Mouse (Mus musculus) G1E-ER4 (cell line): ENCODE data around the gene Irx3. TPM values are rescaled to one million over a fixed set of nuclear protein-coding genes. Genes with fewer than 3 reads are reported as not detected.

ENCODE experiments used
- GATA1 ChIP-seq: IDR thresholded peaks from one replicate; pipeline ENCODE4 v1.8.0; 2012; ENCODE audit warnings: low read length, inconsistent platforms
- polyA plus RNA-seq: library from polyadenylated mRNA; stranded (reverse); fragments of >175 nt; gene quantifications from 2 replicates; pipeline ENCODE4 v1.2.3, GENCODE M21; 2012

The Irx3 gene
- polyA plus RNA-seq, 1 experiment, result not detected

GRCm38 (mm10) chr8:91804403-91805253 is 2.8 kb upstream of the Irx3 start:
- TF ChIP-seq GATA1, result no peak

DNA sequence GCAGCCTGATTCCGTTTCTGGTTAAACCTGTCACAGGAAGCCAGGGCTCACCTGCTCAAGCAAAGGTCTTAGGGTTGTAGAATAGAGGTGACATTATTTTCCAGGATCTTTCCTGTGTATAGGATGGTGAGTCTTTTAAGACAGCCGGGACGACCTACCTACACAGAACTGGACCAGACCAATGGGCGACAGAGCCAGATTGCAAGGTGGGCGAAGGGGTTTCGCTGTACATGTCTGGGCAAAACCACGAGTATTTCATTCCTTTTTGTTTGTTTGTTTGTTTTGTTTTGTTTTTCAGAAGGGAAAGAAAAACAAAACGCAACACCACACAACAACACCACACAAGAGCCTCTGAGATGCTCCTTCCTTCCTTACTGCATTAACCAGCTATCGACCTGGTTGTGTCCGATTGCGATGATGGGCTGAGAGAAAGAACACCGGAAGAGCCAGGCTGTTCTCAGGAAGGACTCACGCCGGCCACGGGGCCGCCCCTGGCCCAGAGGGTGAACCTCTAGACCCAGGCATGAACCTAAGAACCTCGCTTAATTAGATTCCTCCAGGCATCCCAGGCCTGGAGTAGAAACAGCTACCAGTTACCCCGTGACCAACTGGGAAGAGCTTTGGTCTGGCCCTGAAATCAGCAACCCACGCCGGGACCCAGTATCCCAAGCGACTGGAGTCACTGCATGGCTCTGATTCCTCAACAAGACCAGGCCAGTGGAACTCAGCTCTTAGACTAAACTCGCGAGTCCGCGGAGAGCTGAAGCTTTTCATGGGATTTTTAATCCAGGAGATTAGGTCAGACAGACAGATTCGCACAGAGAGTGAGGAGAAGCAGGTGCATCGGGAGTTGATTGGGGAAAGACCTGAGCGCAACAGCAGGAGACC is 1.9 kb upstream of the Irx3 start:
- no peak for TF ChIP-seq GATA1

DNA sequence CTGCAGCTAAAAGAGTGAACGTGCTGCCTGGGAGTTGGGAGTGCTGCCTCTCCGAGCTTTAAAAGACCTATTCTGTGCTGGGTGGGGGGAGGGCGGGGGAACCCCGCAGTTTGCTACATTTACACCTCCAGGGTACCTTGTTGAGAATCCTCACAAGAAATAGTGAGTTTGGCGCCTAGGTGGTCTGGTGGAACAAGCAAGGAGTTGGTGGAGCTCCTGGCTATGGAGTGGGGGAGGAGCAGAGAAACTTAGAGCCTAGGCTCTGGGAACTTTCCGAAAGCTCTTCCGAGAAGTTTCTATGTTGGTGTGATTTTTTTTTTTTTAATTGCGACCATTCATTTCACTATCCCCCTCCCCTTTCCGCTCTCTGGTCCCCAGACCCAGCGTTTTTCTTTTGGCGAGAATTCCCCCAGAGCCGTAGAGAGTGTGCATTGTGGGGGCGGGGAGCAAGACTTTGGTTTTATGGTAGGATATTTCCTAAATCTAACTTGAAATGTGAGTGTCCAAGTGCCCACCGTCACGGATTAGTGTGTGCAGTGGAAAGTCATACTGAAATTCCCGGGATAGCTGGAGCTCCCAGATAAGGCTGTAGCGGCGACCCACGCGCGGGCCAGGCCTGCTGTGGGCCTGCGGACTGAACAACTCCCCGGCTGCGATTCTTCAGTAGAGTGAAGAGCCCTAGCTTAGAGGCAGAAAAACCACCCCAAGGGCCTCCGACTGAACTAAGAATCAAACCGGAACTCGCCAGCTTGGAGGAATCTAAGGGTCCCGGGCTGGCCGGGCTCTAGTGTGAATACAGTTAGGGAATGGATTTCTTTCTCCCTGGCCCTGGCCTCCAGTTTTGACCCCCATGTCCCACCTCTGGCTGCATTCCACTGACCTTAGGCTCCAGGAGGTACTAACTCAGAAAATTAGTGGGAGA is 795 bp upstream of the Irx3 start:
- TF ChIP-seq GATA1, result no peak

GRCm38 (mm10) chr8:91801241-91801811 is 541 bp downstream of the Irx3 start:
- TF ChIP-seq GATA1, result no peak

- no peak for TF ChIP-seq GATA1
Observed at GRCm38 (mm10) chr8:91800523-91801240, 1.2 kb downstream of the Irx3 start.

DNA sequence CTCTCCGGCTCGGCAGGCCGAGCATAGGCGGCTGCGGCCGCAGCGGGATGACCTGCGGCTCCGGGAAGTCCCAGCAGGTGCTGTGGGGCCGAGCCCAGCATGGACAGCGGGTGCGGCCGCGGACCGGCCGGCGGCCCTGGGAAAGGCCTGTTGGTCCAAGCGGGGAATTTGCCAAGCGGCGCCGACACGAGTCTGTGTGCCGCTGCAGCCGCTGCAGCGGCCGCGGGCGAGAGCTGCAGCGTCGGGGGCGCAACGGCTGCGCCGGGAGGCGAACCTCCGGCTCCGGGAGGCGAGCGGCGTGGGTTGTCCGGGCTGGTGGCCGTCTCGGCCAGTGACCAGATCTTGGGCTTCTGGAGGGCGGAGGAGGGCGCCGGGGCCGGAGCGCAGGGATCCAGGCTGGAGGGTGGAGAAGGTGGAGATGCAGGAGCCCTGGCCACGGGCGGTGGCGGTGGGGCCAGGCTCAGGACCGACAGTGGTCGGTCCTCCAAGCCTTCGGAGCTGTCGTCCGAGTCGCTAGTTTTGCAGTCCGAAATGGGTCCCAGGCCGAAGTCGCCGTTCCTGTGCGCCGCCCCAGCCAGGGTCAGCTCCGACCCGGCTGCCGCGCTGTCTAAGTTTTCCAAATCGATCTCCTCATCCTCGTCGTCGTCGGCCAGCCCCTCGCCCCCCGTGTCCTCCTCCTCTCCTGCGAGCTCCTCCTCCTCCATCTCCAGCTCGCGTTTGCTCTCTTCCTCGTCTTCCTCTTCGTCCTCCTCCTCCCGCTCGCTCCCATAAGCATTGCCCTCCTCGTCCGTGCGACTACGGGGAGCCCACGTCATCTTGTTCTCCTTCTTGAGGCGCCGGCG is 2.0 kb downstream of the Irx3 start:
- TF ChIP-seq GATA1, result no peak

DNA sequence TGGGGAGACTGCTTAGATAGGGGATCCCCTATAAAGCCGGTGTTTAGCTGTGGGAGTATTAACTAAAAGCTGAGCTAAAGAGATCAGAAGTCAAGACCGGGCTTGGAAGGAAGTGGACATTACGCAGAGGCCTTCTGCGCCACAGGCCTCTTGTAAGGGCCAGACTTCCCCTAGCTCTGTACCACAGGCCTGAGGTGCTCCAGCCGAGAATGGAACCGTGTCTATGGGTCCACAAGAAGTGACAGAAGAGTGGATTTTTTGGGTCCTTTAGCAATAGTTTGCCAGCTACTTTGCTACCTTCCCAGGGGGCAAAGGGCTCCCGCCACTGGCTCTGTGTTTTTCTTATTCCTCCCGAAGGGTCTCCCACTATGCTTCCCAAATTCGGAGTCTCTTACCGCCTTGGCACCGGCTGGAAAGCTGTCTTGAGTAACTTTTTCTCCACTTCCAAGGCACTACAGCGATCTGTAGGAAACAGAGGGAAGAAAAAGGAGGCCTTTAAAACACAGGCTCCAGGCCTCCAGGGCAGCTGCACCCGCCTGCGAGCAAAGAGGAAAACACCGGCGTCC is 2.8 kb downstream of the Irx3 start:
- TF ChIP-seq GATA1, result no peak

- TF ChIP-seq GATA1, result no peak
Observed at GRCm38 (mm10) chr8:91797626-91798271, 4.1 kb downstream of the Irx3 start.

- no peak for TF ChIP-seq GATA1
Observed at GRCm38 (mm10) chr8:91793846-91794245, 8.0 kb downstream of the Irx3 start.

- TF ChIP-seq GATA1, result no peak
Observed at GRCm38 (mm10) chr8:91787194-91787895, 14.5 kb downstream of the Irx3 start.

DNA sequence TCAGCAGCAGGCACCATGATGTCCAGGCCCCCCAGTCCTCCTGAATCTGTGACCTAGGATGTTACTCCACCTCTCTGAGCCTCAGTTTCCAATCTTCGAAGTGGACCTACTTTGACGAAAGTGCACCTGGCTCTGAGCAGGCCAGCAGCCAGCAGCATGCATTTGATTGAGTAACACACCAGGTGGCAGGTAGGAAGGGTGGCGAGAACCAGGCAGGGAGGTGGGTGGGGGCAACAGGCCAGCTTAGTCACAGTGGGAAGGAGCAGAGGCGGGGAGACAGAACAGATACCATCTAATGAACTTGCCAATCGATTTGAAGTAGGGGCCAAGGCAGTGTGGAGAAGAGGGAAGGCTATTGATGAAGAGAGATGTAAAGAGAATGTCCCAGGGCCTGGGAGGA is 18.9 kb downstream of the Irx3 start:
- TF ChIP-seq GATA1, result no peak

- TF ChIP-seq GATA1, result no peak
Observed at GRCm38 (mm10) chr8:91782201-91782600, 19.7 kb downstream of the Irx3 start.

GRCm38 (mm10) chr8:91780648-91781047 is 21.2 kb downstream of the Irx3 start:
- TF ChIP-seq GATA1, result no peak
